11 mouse cellular contexts compared by ENCODE assay signal in genomic region chr12:100988324-100989130, GRCm38 (mm10). TPM values are rescaled to one million over a fixed set of nuclear protein-coding genes. Genes with fewer than 3 reads are reported as not detected.
DNase-seq lines count a peak whose midpoint lies in the region; ATAC-seq and TF ChIP-seq lines count a peak whose summit lies in the region.
"Had no signal": no experiment of that assay in that cellular context is flagged by ENCODE, and none has a peak within 500 bp of the region (broad histone marks: within the 10 kb centered on the region; RNA-seq: fewer than 3 reads in every experiment).

No protein-coding gene starts in this region.

- TF ChIP-seq CTCF in hindbrain, postnatal 0 days (IDR thresholded peaks at IDR 0.05; ENCODE audit: low read depth), result no peak

- H3K27ac ChIP-seq in hindbrain, postnatal 0 days, result peak overlapping the region; percentile 65
- no peak overlapping the region for H3K27ac ChIP-seq in kidney, embryonic 14.5 days (ENCODE audit: low read depth, low read length)
- H3K27ac ChIP-seq: kidney, postnatal 0 days had no signal

- no peak for TF ChIP-seq POLR2A in myocyte (IDR thresholded peaks at IDR 0.05; ENCODE audit: insufficient read length, low read depth)

- no peak overlapping the region for H3K4me2 ChIP-seq in hindbrain, postnatal 0 days (ENCODE audit: low read depth, low read length)
- H3K4me2 ChIP-seq in myocyte (ENCODE audit: low read depth), result no peak overlapping the region
- no peak overlapping the region for H3K4me2 ChIP-seq in kidney, embryonic 14.5 days (replicated peaks; ENCODE audit: low read depth, low read length)

- 0 out of 2 replicates have a peak overlapping the region, but pooled peaks have one; percentile 21 for H3K9ac ChIP-seq in hindbrain, postnatal 0 days (replicated peaks; ENCODE audit: low read length)
- H3K9ac ChIP-seq in kidney, embryonic 14.5 days (ENCODE audit: low read depth, low read length), result no peak overlapping the region

- 27% methylated on average over 15 of the region's 15 CpGs for WGBS in hindbrain, postnatal 0 days
- WGBS in kidney, embryonic 14.5 days, result 78% methylated on average over 15 of the region's 15 CpGs

- H3K9me3 ChIP-seq in hindbrain, postnatal 0 days (ENCODE audit: low read length), result no peaks in the 10 kb centered on the region
- H3K9me3 ChIP-seq in kidney, embryonic 14.5 days (ENCODE audit: control insufficient read depth, low read length), result no peaks in the 10 kb centered on the region

- H3K27me3 ChIP-seq in hindbrain, postnatal 0 days (ENCODE audit: insufficient read depth, low read length), result no peaks in the 10 kb centered on the region
- no peaks in the 10 kb centered on the region for H3K27me3 ChIP-seq in myocyte (ENCODE audit: control insufficient read depth, insufficient read depth, insufficient read length)
- H3K27me3 ChIP-seq in kidney, embryonic 14.5 days (ENCODE audit: control insufficient read depth, insufficient read depth, low read length), result no peaks in the 10 kb centered on the region

- peaks cover 17% of the 10 kb centered on the region for H3K4me1 ChIP-seq in hindbrain, postnatal 0 days (ENCODE audit: insufficient read depth, low read length)
- peaks cover 19% of the 10 kb centered on the region; the same call in 1 of the 2 replicates for H3K4me1 ChIP-seq in kidney, embryonic 14.5 days (ENCODE audit: control insufficient read depth, insufficient read depth, low read length)

- no peak for ATAC-seq in hindbrain, postnatal 0 days
- no peak for ATAC-seq in kidney, embryonic 14.5 days (ENCODE audit: low FRiP score, low TSS enrichment)

- peak; percentile 79 for DNase-seq in right cerebral cortex, adult 18-20 months
- no peak for DNase-seq in right cerebral cortex, postnatal 4 days
- DNase-seq in hindbrain, postnatal 0 days (ENCODE audit: low spot score), result peak; percentile 48
- no peak for DNase-seq in cerebellum, adult 9-10 months
- no peak for DNase-seq in B cell, adult 2 months
- no peak for DNase-seq in retina, embryonic 14.5 days (ENCODE audit: low spot score)
- DNase-seq: gastrocnemius, postnatal 10 days; lung, postnatal 14 days had no signal

- peaks cover 18% of the 10 kb centered on the region for H3K79me2 ChIP-seq in myocyte (ENCODE audit: control insufficient read depth, insufficient read depth)

- no peak overlapping the region for H3ac ChIP-seq in myocyte (ENCODE audit: control insufficient read depth, insufficient read length)

- no peaks in the 10 kb centered on the region for H3K36me3 ChIP-seq in hindbrain, postnatal 0 days (ENCODE audit: insufficient read depth, low read length)
- H3K36me3 ChIP-seq in myocyte (ENCODE audit: control insufficient read depth, insufficient read depth), result no peaks in the 10 kb centered on the region
- H3K36me3 ChIP-seq in kidney, embryonic 14.5 days (ENCODE audit: control insufficient read depth, insufficient read depth, low read length), result no peaks in the 10 kb centered on the region

- no peak overlapping the region for H3K4me3 ChIP-seq in hindbrain, postnatal 0 days (ENCODE audit: low read length)
- H3K4me3 ChIP-seq in myocyte, result no peak overlapping the region
- no peak overlapping the region for H3K4me3 ChIP-seq in kidney, embryonic 14.5 days (ENCODE audit: low read length)

TF ChIP-seq in myocyte, 11 proteins besides CTCF, POLR2A, EP300 and RAD21:
- TF ChIP-seq E2F4 (IDR thresholded peaks at IDR 0.05; ENCODE audit: insufficient read depth) (no peak), TCF12 (IDR thresholded peaks at IDR 0.05; ENCODE audit: insufficient read depth, poor library complexity, severe bottlenecking) (no peak), CEBPB (IDR thresholded peaks at IDR 0.05; ENCODE audit: insufficient read depth, poor library complexity, severe bottlenecking) (no peak), POLR2AphosphoS2 (IDR thresholded peaks at IDR 0.05; ENCODE audit: insufficient read length, low read depth) (no peak), MYOG (IDR thresholded peaks at IDR 0.05; ENCODE audit: control insufficient read depth in 1 of 3, insufficient read depth in 1 of 3, insufficient read length in 2 of 3, low read depth in 2 of 3) (peak in 2 of 3 experiments; percentile 37 to 61), MYOD1 (IDR thresholded peaks at IDR 0.05; ENCODE audit: control insufficient read depth in 1 of 3, insufficient read length in 2 of 3, low read depth in 2 of 3) (peak in 2 of 3 experiments; percentile 96 to 97), REST (IDR thresholded peaks at IDR 0.05; ENCODE audit: insufficient read depth, insufficient read length) (no peak), MAX (IDR thresholded peaks at IDR 0.05; ENCODE audit: low read depth) (no peak), USF1 (IDR thresholded peaks at IDR 0.05; ENCODE audit: low read depth) (no peak), TCF3 (IDR thresholded peaks at IDR 0.05; ENCODE audit: insufficient read length, low read depth) (no peak), SRF (IDR thresholded peaks at IDR 0.05; ENCODE audit: control insufficient read depth, insufficient read length, low read depth) (no peak)
TF ChIP-seq in myocyte: peak in this region for 2.

RNA-seq across cellular contexts. Expression of gene Ccdc88c, which starts 40.3 kb away (rescaled TPM):
- 17.7 and 23.3 TPM in 2 replicates for total RNA-seq in hindbrain, postnatal 0 days (2014; rRNA removed)
- 11.2 and 13.0 TPM in 2 replicates for polyA plus RNA-seq in hindbrain, postnatal 0 days (2015; fragmentation: Nextera tagmentation; extraction: Ambion mirVana)
- 18.0 TPM for polyA plus RNA-seq in myocyte (2012; fragmentation: generic; extraction: Trizol)
- polyA plus RNA-seq in kidney, embryonic 14.5 days (2014; fragmentation: Nextera tagmentation; extraction: Ambion mirVana), result 10.4 and 15.3 TPM in 2 replicates

Comparison
In these comparisons a context has a peak if more than half of its experiments do, and no peak if none do; other contexts are left out.
1. DNase-seq: peak in right cerebral cortex, adult 18-20 months (single experiment) and hindbrain, postnatal 0 days (single experiment); none in right cerebral cortex, postnatal 4 days (single experiment), cerebellum, adult 9-10 months (single experiment), B cell, adult 2 months (0 of 2) and retina, embryonic 14.5 days (single experiment).